Mouse (Mus musculus) layer of hippocampus, adult 2 months (tissue): ENCODE data around the gene Plbd1. TPM values are rescaled to one million over a fixed set of nuclear protein-coding genes. Genes with fewer than 3 reads are reported as not detected.

Experiments
- DNase-seq, 2 experiments: peaks; one replicate each; pipeline ENCODE4 v3.0.0; 2022; ENCODE audit warnings: low spot score in 2 of 2
- H3K27ac ChIP-seq: fragments of 200-600 bp; 2 replicates; pipeline ENCODE4 v1.8.1; 2022
- H3K4me3 ChIP-seq: fragments of 200-600 bp; 2 replicates; pipeline ENCODE4 v1.8.1; 2022; ENCODE audit warnings: mild to moderate bottlenecking
- CTCF ChIP-seq: fragments of 200-600 bp; conservative IDR thresholded peaks from 2 replicates; pipeline ENCODE4 v1.8.1; 2022; ENCODE audit warnings: antibody characterized with exemption, mild to moderate bottlenecking, moderate library complexity
- total RNA-seq, 2 experiments: library from RNA; stranded (reverse); gene quantifications; 2 replicates each; pipeline ENCODE4 v1.2.3; 2021

Gene Plbd1
- total RNA-seq, 2 experiments from 2014 or later = 0.33 to 0.34 TPM

- no peak for TF ChIP-seq CTCF
- no peak overlapping the region for H3K4me3 ChIP-seq
- DNase-seq = no peak
- no peak overlapping the region for H3K27ac ChIP-seq
Observed at GRCm38 (mm10) chr6:136633719-136634118, 28.0 kb downstream of the Plbd1 start.

DNA sequence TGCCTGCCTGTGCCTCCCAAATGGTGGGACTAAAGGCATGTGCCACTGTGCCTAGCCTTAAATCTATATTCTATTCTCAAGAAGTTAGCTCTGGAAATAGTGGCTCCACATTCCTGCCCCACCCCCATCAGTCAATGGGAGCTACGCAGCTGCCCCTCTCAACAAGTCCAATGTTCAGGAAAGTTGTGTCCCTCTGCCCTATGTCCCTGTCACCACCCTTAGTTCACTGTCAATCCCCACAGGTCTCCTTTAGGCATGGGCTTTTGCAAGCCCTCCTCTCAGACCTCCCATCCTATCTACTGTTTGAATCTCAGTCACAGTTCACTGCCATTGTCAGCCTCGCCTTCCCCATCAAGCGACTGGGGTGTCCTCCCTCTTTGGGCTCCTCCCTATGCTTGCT lies 28.6 kb downstream of the Plbd1 start:
- H3K27ac ChIP-seq = no peak overlapping the region
- no peak for DNase-seq
- no peak overlapping the region for H3K4me3 ChIP-seq
- no peak for TF ChIP-seq CTCF

DNA sequence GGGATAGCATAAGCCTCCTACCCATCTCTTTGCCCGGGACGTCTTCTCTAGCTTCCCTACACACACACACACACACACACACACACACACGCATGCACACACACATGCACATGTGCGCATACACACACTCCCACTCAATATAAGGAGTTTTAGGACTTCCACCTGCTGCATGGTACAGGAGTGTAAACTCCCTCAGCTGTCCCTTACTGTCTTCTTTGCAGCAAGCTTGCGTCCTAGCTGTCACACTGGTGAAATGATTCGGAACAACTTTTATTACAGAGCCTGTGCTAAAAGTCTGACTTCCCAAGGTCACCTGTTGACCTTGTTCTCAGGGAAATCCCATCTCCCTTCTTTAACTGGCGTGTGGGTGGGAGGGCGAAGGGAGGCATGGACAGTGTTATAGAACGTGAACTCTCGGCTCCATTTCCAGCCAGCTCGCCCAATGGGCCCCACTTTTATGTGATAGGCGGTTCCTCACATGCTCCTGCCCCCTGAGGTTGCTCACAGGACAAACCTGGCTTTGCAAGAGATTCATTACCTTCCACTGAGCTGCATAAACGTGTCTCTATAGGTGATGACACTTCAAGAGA lies 29.7 kb downstream of the Plbd1 start:
- no peak overlapping the region for H3K4me3 ChIP-seq
- no peak for TF ChIP-seq CTCF
- no peak overlapping the region for H3K27ac ChIP-seq
- DNase-seq = no peak

DNA sequence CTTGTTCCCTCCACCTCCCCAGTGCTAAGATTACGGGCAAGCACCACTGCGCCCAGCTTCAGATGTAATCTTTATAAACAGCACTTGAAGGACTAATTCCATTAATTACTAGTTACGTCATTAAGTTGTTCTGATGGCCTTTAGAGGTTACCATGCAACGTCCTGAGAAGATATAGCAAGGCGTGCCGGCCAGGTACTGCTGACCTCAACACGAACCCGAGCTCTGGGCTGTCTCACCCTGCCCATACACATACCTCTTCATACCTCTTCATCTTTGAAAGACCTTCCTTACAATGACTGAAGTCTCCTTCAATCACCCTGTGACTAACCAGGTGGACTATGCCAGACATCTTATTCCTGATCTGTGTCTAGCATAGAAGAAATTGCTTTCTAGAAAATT lies 30.2 kb downstream of the Plbd1 start:
- DNase-seq = no peak
- no peak overlapping the region for H3K27ac ChIP-seq
- no peak overlapping the region for H3K4me3 ChIP-seq
- no peak for TF ChIP-seq CTCF

GRCm38 (mm10) chr6:136629639-136630038 lies 32.1 kb downstream of the Plbd1 start:
- no peak for TF ChIP-seq CTCF
- H3K4me3 ChIP-seq = no peak overlapping the region
- H3K27ac ChIP-seq = no peak overlapping the region
- DNase-seq = no peak

DNA sequence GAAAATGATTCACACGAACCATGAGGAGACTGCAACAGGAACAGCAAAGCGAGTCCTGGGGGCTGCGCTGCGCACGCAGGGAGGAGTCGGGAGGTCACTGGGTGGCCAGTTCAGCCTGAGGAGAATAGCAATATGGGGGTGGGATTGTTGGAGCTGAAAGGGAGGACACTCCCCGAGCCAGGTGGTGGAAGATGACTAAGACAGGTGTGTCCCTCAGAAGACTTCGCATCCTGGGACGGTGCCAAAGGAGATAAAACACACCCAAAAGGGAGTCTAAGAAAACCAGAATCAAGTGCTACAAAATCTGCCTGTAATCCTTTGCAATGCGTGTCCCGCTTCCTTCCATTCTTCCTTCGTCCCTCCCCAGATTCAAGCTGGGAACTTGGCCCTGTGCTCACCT lies 36.3 kb downstream of the Plbd1 start:
- Histone ChIP-seq H3K27ac (no peak overlapping the region), H3K4me3 (no peak overlapping the region)
- no peak for TF ChIP-seq CTCF
- no peak for DNase-seq

- peak; percentile 65 to 86 for DNase-seq
- Histone ChIP-seq H3K4me3 (no peak overlapping the region), H3K27ac (no peak overlapping the region)
- TF ChIP-seq CTCF = peak; percentile 95
Observed at GRCm38 (mm10) chr6:136620361-136621139, 41.2 kb downstream of the Plbd1 start.

GRCm38 (mm10) chr6:136614156-136614555 lies 47.6 kb downstream of the Plbd1 start:
- DNase-seq = no peak
- Histone ChIP-seq H3K27ac (no peak overlapping the region), H3K4me3 (no peak overlapping the region)
- no peak for TF ChIP-seq CTCF

- H3K4me3 ChIP-seq = no peak overlapping the region
- TF ChIP-seq CTCF = peak; percentile 65
- DNase-seq = no peak
- H3K27ac ChIP-seq = no peak overlapping the region
Observed at GRCm38 (mm10) chr6:136612312-136612711, 49.4 kb downstream of the Plbd1 start.

GRCm38 (mm10) chr6:136611351-136612215 lies 50.1 kb downstream of the Plbd1 start:
- no peak for DNase-seq
- no peak for TF ChIP-seq CTCF
- H3K27ac ChIP-seq = no peak overlapping the region
- no peak overlapping the region for H3K4me3 ChIP-seq

- H3K27ac ChIP-seq = no peak overlapping the region
- no peak for TF ChIP-seq CTCF
- H3K4me3 ChIP-seq = no peak overlapping the region
- no peak for DNase-seq
Observed at GRCm38 (mm10) chr6:136602601-136603000, 59.1 kb downstream of the Plbd1 start.

- no peak for TF ChIP-seq CTCF
- Histone ChIP-seq H3K27ac (no peak overlapping the region), H3K4me3 (no peak overlapping the region)
- no peak for DNase-seq
Observed at GRCm38 (mm10) chr6:136594541-136594940, 67.2 kb downstream of the Plbd1 start.

DNA sequence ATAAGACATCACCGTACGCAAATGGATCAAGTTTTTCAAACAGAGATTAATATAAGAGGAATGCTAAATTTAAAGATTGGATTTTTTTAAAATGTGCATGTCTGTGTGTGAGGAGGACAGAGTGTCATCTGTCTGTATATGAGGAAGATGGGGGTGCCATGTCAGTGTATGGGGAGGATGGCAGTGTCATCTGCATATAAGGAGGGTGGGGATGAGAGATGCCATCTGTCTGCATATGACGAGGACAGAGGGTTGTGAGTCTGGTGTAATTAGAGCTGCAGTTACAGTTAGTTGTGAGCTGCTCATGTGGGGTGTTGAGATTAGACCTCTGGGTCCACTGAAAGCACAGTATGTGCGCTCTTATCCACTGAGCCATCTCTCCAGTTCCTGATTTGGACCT lies 71.0 kb downstream of the Plbd1 start:
- DNase-seq = no peak
- no peak overlapping the region for H3K4me3 ChIP-seq
- H3K27ac ChIP-seq = peak overlapping the region; percentile 63
- TF ChIP-seq CTCF = no peak
